Mouse (Mus musculus): ENCODE results near the gene Trim8. TPM values are rescaled to one million over a fixed set of nuclear protein-coding genes. Genes with fewer than 3 reads are reported as not detected.

Trim8 gene
- polyA plus RNA-seq, 1 experiment, result 63.0 TPM

- DNase-seq (ENCODE audit: low read depth), result no peak
- TF ChIP-seq CTCF (IDR thresholded peaks at IDR 0.05; ENCODE audit: borderline replicate concordance, extremely low read depth, insufficient read depth, insufficient read length) (no peak), POLR2A (IDR thresholded peaks at IDR 0.05; ENCODE audit: borderline replicate concordance, extremely low read depth, insufficient read depth, insufficient read length, poor library complexity, severe bottlenecking) (no peak)
These were observed 4.8 kb downstream of the Trim8 start for GRCm38 (mm10) chr19:46506372-46506717.

GRCm38 (mm10) chr19:46507181-46507581 lies 5.7 kb downstream of the Trim8 start:
- peak; percentile 88 for DNase-seq (ENCODE audit: low read depth)
- TF ChIP-seq CTCF (IDR thresholded peaks at IDR 0.05; ENCODE audit: borderline replicate concordance, extremely low read depth, insufficient read depth, insufficient read length), result no peak
- no peak for TF ChIP-seq POLR2A (IDR thresholded peaks at IDR 0.05; ENCODE audit: borderline replicate concordance, extremely low read depth, insufficient read depth, insufficient read length, poor library complexity, severe bottlenecking)

GRCm38 (mm10) chr19:46507806-46508205 lies 6.3 kb downstream of the Trim8 start:
- DNase-seq (ENCODE audit: low read depth), result no peak
- no peak for TF ChIP-seq CTCF (IDR thresholded peaks at IDR 0.05; ENCODE audit: borderline replicate concordance, extremely low read depth, insufficient read depth, insufficient read length)
- TF ChIP-seq POLR2A (IDR thresholded peaks at IDR 0.05; ENCODE audit: borderline replicate concordance, extremely low read depth, insufficient read depth, insufficient read length, poor library complexity, severe bottlenecking), result no peak

DNA sequence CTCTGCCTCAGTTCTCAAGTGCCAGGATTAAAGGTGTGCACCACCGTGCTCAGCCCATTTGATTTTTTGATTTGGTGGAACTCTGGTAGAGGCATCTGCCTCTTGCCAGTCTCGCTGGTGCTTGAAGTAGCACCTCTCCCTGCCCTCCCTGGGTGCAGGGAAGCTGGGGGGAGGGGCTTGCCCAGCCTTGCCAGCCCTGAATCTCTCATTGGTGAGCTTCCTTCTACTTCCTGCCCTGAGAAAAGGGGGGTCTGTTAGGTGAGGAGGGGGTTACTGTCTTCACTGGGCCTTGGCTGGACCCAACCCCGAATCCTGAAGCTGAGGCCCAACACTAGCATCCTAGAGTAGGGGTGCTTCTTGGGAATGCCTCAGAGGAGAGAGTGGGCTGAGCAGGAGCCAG lies 7.2 kb downstream of the Trim8 start:
- TF ChIP-seq POLR2A (IDR thresholded peaks at IDR 0.05; ENCODE audit: borderline replicate concordance, extremely low read depth, insufficient read depth, insufficient read length, poor library complexity, severe bottlenecking), result no peak
- no peak for DNase-seq (ENCODE audit: low read depth)

DNA sequence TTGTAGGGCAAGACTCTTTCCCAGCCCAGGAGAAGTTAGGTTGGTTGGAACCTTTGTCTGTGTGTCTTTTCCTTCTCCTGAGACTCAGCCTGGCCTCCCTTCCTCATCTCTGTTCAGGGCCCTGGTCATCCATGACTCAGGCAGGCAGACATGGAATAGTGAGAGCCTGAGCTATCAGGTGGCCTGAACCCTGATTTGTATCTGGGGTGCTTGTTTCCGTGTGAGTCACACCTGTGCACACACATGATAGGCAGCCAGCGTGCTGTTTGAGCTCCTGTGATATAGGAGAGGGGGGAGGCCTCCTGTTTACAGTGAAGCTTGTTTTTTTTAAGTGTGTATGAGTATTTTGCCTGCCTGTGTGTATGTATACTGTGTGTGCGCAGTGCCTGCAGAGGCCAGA lies 7.7 kb downstream of the Trim8 start:
- TF ChIP-seq POLR2A (IDR thresholded peaks at IDR 0.05; ENCODE audit: borderline replicate concordance, extremely low read depth, insufficient read depth, insufficient read length, poor library complexity, severe bottlenecking) (no peak), CTCF (IDR thresholded peaks at IDR 0.05; ENCODE audit: borderline replicate concordance, extremely low read depth, insufficient read depth, insufficient read length) (no peak)
- no peak for DNase-seq (ENCODE audit: low read depth)

- no peak for TF ChIP-seq POLR2A (IDR thresholded peaks at IDR 0.05; ENCODE audit: borderline replicate concordance, extremely low read depth, insufficient read depth, insufficient read length, poor library complexity, severe bottlenecking)
- TF ChIP-seq CTCF (IDR thresholded peaks at IDR 0.05; ENCODE audit: borderline replicate concordance, extremely low read depth, insufficient read depth, insufficient read length), result no peak
These were observed 8.2 kb downstream of the Trim8 start for GRCm38 (mm10) chr19:46509736-46510135.

GRCm38 (mm10) chr19:46510401-46510800 lies 8.9 kb downstream of the Trim8 start:
- DNase-seq (ENCODE audit: low read depth), result no peak
- TF ChIP-seq POLR2A (IDR thresholded peaks at IDR 0.05; ENCODE audit: borderline replicate concordance, extremely low read depth, insufficient read depth, insufficient read length, poor library complexity, severe bottlenecking) (no peak), CTCF (IDR thresholded peaks at IDR 0.05; ENCODE audit: borderline replicate concordance, extremely low read depth, insufficient read depth, insufficient read length) (no peak)

More at GRCm38 (mm10) chr19:46509736-46510135, 8.2 kb downstream of the Trim8 start:
- DNase-seq (ENCODE audit: low read depth), result no peak

DNA sequence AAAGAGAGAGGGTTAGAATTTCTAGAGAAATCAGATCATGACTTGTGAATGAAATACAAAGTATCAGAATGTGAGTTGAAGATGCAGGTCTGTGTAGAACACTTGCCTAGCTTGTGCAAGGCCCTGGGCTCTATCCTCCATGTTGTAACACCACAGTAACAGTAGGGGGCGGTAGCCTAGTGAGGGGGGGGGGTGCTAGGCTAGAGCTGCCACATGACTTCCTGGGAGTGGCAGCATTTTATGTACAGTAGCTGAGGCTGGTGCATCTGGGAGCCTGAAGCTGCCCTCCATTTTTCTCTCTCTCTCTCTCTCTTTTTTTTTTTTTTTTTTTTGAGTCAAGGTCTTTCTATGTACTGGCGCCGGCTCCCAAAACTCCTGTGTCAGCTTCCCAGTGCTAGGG lies 9.3 kb downstream of the Trim8 start:
- TF ChIP-seq POLR2A (IDR thresholded peaks at IDR 0.05; ENCODE audit: borderline replicate concordance, extremely low read depth, insufficient read depth, insufficient read length, poor library complexity, severe bottlenecking) (no peak), CTCF (IDR thresholded peaks at IDR 0.05; ENCODE audit: borderline replicate concordance, extremely low read depth, insufficient read depth, insufficient read length) (peak; percentile 56; the same call in 1 of the 2 replicates)
- DNase-seq (ENCODE audit: low read depth), result peak; percentile 33

- no peak for DNase-seq (ENCODE audit: low read depth)
These were observed 9.8 kb downstream of the Trim8 start for GRCm38 (mm10) chr19:46511263-46511662.

DNA sequence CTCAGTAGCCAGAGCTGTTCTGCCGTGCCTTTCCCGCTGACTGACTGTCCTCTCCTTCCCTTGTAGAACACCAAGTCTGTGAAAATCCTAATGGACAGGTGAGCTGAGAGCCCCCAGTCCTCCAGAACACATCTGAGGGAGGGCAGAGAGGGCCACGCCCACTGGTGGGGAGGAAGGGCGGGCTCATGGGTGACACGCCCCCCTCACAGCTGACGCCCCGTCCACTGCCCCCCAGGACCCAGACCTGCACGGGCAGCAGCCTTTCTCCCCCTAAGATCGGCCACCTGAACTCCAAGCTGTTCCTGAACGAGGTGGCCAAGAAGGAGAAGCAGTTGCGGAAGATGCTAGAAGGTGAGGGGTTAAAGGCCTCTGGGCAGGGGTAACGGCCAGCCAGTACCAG lies 12.9 kb downstream of the Trim8 start:
- no peak for TF ChIP-seq CTCF (IDR thresholded peaks at IDR 0.05; ENCODE audit: borderline replicate concordance, extremely low read depth, insufficient read depth, insufficient read length)

More at GRCm38 (mm10) chr19:46511263-46511662, 9.8 kb downstream of the Trim8 start:
- TF ChIP-seq POLR2A (IDR thresholded peaks at IDR 0.05; ENCODE audit: borderline replicate concordance, extremely low read depth, insufficient read depth, insufficient read length, poor library complexity, severe bottlenecking), result no peak
- TF ChIP-seq CTCF (IDR thresholded peaks at IDR 0.05; ENCODE audit: borderline replicate concordance, extremely low read depth, insufficient read depth, insufficient read length), result no peak

GRCm38 (mm10) chr19:46515287-46515821 lies 13.9 kb downstream of the Trim8 start:
- no peak for DNase-seq (ENCODE audit: low read depth)
- TF ChIP-seq POLR2A (IDR thresholded peaks at IDR 0.05; ENCODE audit: borderline replicate concordance, extremely low read depth, insufficient read depth, insufficient read length, poor library complexity, severe bottlenecking), result no peak
- TF ChIP-seq CTCF (IDR thresholded peaks at IDR 0.05; ENCODE audit: borderline replicate concordance, extremely low read depth, insufficient read depth, insufficient read length), result no peak

More for the DNA sequence above, 12.9 kb downstream of the Trim8 start:
- no peak for DNase-seq (ENCODE audit: low read depth)

GRCm38 (mm10) chr19:46516667-46517528 lies 15.4 kb downstream of the Trim8 start:
- TF ChIP-seq POLR2A (IDR thresholded peaks at IDR 0.05; ENCODE audit: borderline replicate concordance, extremely low read depth, insufficient read depth, insufficient read length, poor library complexity, severe bottlenecking) (no peak), CTCF (IDR thresholded peaks at IDR 0.05; ENCODE audit: borderline replicate concordance, extremely low read depth, insufficient read depth, insufficient read length) (no peak)
- no peak for DNase-seq (ENCODE audit: low read depth)
